Mouse (Mus musculus): ENCODE measurements around the gene Prkg2.

Prkg2 gene

GRCm38 (mm10) chr5:99036596-99037441, at the start of gene Prkg2:
Prkg2 (minus strand) TSS chr5:99037351.
- in situ Hi-C loops (cut with MboI, MseI), result no loop called here

DNA sequence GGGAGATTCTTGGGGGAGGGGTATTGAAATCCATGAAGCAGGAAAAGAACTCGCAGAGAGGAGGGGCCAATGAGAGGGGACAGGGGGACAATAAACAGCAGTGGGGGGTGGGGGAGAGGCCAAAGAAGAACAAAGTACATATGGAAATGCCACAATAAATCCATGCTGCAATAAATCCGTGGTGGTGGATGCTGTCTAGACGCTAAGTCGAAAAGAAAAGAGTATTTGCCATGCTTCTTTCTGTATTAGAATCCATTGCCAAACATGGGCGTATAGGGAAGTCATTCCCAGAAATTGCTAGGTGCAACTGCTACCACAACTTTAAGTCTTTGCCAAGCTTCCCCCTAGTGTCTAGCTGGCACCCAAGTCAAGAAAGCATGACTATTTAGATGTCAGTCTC, 46.8 kb upstream of the Prkg2 start:
- in situ Hi-C loops (cut with MboI, MseI), result no loop called here

DNA sequence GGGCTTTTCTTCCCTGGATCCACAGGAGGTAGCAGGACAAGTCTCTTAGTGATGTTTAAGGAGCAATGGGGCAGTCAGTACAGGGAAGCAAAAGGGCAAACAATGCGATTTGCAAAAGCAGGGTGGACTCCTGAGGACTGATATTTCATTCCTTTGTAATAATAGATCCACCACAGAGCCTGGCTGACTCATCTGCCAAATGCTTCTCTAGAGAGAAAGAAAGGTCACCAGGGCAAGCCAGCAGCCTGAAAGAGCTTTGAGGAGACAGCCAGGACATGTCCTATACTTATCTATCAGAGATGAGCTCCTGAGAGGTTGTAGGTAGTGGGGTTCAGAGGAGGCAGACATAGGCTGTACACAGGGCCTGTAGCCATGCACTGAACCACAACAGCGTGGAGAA, 41.2 kb upstream of the Prkg2 start:
- in situ Hi-C loops (cut with MboI, MseI), result no loop called here

GRCm38 (mm10) chr5:99068391-99068790, 31.2 kb upstream of the Prkg2 start:
- in situ Hi-C loops (cut with MboI, MseI), result no loop called here

- in situ Hi-C loops (cut with MboI, MseI), result no loop called here
Observed at GRCm38 (mm10) chr5:99062582-99062981, 25.4 kb upstream of the Prkg2 start.

DNA sequence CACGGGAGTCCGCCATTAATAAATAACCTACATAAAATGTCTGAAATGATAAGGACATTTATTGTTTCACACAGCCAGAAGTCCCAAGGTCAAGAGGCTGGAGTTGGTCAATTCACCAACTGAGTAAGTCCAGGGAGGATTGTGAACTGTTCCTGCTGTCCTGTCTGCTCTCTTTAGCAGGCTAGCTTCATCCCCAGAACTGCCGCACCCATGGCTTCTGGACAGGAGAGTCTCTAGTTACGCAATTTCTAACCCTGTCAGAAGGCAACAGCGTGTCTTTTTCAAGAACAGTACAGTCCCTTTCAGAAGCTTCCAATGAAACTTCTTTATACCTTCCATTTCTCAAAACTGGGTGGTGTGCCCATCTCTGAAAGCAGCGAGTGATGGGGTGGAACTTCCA, 1.9 kb upstream of the Prkg2 start:
- in situ Hi-C loops (cut with MboI, MseI), result no loop called here

GRCm38 (mm10) chr5:99037442-99037811, 276 bp upstream of the Prkg2 start:
- in situ Hi-C loops (cut with MboI, MseI), result no loop called here

DNA sequence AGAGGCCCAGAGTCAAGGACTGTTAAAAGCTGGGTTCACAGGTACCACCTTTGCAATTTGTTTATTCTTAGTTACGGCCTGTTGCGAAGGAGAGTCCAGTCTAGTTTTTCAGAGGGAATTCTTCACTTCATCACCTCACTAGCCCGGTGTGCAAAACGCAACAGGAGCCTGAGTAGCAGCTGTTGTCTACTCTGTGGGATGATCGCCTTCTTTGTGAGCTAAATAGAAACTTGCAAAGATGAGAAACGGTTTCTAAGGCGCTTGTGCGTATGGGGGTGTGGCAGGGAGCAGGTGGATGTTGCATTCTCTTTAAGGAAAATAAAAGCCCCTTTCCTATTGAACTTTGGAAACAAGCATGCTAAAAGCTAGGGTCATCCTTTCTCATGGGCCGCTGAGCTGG, 1.2 kb downstream of the Prkg2 start:
- in situ Hi-C loops (cut with MboI, MseI), result no loop called here

GRCm38 (mm10) chr5:99031551-99032149, 5.5 kb downstream of the Prkg2 start:
- in situ Hi-C loops (cut with MboI, MseI), result no loop called here

- in situ Hi-C loops (cut with MboI, MseI), result no loop called here
Observed at GRCm38 (mm10) chr5:99026343-99026742, 10.8 kb downstream of the Prkg2 start.

DNA sequence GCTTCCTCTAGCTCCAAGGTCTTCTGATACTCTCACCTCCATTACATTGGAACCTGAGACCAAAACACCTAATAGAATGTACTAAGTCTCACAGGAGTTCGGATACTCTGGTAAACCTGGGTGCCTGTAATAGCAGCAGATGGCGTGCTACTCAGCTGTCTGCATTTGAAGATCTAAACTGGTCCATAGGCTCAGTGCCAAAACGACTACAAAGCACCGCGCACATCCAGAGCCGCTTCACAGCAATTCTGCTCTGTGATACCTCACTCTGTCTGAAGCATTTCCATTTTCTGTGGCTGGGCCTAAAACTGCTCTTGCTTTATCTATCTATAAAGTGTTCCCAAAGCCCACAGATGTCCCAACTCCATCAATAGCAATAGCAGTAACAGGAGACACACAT, 17.4 kb downstream of the Prkg2 start:
- in situ Hi-C loops (cut with MboI, MseI), result no loop called here

- in situ Hi-C loops (cut with MboI, MseI), result no loop called here
Observed at GRCm38 (mm10) chr5:99015140-99015539, 22.0 kb downstream of the Prkg2 start.

GRCm38 (mm10) chr5:99010448-99011151, 26.6 kb downstream of the Prkg2 start:
- in situ Hi-C loops (cut with MboI, MseI), result no loop called here

DNA sequence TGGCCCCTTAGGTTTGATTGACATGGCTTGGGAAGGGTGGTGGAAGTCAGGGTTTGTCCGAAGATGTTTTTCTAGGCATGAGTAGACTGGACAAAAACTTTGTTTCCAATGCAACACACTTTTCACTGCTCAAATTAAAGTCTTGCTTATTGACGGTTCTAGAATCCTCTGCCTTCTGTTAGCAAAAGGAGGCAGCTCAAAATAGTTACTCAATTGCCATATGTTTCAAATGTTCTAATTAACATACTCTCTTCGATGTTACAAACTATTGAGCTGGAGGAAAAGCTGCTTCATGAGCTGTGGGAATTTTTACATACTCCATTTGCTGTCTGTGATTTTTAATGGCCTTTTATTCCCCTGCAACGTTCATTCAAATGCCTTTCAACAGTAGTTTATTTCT, 39.0 kb downstream of the Prkg2 start:
- in situ Hi-C loops (cut with MboI, MseI), result no loop called here

DNA sequence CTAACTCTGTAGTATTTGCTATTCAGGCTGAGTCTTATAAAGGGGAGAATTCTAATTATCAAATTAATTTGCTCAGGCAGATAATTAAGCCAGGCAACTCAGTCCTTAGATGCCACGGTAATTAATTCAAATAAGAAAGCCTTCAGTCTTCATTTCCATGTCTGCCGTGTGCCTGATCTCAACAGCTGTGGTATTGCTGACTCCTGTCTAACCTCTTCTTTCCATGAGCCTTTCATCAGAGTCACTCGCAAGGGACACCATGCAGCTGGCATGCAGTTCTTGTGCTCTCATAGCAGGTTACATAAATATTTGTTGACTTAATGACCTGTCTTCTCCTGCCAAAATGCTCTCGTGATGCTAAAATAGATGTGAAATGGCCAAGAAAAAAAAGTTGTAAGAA, 41.4 kb downstream of the Prkg2 start:
- in situ Hi-C loops (cut with MboI, MseI), result no loop called here

DNA sequence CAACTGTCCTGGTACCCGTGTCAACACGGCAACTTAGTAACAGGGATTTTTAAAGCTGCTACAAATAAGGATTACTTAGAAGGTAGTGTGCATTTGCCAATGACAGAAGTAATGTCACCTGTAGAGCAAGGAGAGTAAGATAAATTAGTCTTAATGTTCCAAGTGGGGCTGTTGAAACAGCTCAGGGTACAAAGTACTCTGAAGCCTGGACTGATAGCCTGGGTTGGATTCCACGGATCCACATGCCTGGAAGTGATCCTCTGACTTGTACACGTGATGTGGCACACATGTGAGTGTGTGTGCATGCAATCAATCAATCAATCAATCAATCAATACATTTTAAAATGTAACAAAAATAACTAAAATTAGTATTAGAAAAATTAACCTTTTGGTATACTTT, 45.6 kb downstream of the Prkg2 start:
- in situ Hi-C loops (cut with MboI, MseI), result no loop called here

- in situ Hi-C loops (cut with MboI, MseI), result no loop called here
Observed at GRCm38 (mm10) chr5:98987634-98988033, 49.5 kb downstream of the Prkg2 start.

DNA sequence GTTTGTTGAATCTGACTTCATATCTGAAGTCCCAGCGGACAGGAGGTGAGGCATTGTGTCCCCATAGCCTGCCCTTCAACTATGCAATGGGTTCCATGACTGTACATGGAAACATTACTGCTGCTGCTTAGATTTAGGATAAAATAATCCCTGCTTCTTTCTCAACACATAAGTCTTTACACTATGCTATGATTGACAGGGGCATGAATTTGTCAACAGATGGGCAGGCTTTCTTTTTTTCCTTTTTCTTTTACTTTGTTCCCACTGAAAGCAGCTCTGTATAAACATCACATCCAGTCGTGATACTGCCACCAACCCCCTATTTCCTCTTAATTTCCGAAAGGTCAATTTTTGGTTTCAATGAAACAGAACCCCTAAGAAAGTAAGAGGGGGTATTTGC, 50.0 kb downstream of the Prkg2 start:
- in situ Hi-C loops (cut with MboI, MseI), result no loop called here

- in situ Hi-C loops (cut with MboI, MseI), result no loop called here
Observed at GRCm38 (mm10) chr5:98986459-98986858, 50.7 kb downstream of the Prkg2 start.

- in situ Hi-C loops (cut with MboI, MseI), result no loop called here
Observed at GRCm38 (mm10) chr5:98986011-98986410, 51.1 kb downstream of the Prkg2 start.

DNA sequence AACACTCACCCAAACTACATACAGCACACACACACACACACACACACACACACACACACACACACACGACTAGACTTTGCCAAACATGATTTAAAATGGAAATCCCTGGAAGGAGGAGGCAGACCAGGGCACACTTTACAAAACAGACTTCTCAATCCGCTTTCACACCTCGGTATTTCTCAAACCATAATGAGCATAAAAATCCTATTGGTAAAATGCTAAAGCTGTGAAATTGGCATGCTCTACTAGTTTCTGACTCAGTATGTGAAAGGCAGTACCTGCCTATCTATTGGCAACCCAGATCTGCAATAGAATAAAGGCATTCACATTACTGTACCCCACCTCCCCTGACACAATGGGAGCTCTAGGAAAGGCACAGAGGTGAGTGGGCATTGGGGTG, 52.1 kb downstream of the Prkg2 start:
- in situ Hi-C loops (cut with MboI, MseI), result no loop called here

DNA sequence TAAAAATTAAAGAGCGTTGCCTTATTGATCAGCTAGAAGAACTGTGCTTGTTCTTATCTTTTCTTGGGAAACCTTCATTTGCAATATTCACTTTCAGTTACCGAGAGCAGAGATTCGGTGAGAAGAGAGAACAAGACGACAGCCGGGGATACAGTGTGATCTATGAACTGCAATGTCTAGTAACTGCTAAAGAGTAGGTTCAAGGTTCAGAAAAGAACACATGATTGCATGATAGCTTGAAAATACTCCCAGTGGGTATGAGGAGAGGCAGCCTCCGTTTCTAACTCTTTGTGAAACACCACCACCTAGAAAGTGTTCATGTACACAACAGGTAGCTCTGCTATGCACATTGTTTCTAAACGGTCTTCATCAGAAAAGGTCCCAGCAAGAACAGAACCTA, 55.8 kb downstream of the Prkg2 start:
- in situ Hi-C loops (cut with MboI, MseI), result no loop called here

GRCm38 (mm10) chr5:98978316-98978715, 58.8 kb downstream of the Prkg2 start:
- in situ Hi-C loops (cut with MboI, MseI), result no loop called here

Data from regulatory T cell (primary cell).